Mouse (Mus musculus) right cerebral cortex, postnatal 36 days (tissue): ENCODE results near the gene Mical3.

Source experiments
- DNase-seq, 2 experiments: peaks; one replicate each; pipeline ENCODE4 v3.0.0; 2022; ENCODE audit warnings: low spot score in 2 of 2, mixed read lengths in 1 of 2

Gene Mical3

GRCm38 (mm10) chr6:121051972-121052629, 78.7 kb downstream of the Mical3 start:
- DNase-seq: no peak

GRCm38 (mm10) chr6:121051411-121051810, 79.4 kb downstream of the Mical3 start:
- no peak for DNase-seq

DNA sequence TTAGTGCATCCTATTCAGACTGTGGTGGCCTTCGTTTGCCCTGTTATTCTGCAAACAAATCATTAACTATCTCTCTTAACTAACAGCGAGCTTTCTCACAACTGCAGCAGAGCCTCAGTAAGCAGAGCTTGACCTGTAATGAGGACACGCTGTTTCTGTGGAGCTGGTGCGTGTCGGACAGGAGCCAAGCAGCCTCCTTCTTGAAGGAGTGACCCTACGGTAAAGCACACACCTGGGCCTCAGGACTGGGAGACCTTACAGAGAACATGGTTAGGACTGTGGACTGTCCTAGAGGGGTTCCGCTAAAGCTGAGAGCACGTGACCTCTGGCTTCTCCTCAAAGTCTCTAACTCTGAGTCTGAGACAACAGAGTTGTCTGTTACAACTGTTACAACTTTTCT, 82.1 kb downstream of the Mical3 start:
- DNase-seq: no peak

DNA sequence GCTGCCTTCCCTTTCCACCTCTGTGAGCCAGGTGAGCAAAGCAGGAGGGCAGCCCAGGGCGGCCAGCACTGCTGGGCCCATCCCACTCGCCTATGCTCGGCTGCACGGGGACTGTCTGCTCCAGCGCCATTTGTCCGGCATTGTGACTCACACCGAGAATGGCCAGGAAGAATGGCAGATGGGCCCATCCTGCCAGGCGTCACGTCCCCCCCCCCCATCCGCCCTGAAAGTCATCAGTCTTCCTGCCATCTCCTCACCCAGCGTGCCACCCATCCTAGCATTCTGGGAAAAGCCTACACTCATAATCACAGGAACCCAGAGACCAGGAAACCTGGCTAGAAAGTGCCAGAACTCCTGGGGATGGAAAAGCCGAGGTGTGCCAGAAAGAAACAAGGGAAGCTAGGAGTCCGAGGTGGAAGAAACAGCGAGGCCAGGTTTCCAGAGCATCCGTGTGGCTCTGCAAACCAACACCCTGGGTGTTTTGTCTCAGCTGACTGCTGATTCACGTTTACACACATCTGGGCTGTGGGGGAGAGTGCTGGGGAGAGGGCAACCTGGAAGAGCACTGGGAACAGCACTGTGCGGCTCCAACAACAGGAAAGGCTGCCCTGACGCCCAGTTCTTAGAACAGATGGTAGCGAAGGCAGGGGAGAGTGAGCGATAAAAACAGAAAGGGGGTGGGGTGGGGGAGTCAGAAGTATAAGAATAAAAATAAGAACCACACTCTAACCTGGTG, 85.3 kb downstream of the Mical3 start:
- DNase-seq: no peak

DNA sequence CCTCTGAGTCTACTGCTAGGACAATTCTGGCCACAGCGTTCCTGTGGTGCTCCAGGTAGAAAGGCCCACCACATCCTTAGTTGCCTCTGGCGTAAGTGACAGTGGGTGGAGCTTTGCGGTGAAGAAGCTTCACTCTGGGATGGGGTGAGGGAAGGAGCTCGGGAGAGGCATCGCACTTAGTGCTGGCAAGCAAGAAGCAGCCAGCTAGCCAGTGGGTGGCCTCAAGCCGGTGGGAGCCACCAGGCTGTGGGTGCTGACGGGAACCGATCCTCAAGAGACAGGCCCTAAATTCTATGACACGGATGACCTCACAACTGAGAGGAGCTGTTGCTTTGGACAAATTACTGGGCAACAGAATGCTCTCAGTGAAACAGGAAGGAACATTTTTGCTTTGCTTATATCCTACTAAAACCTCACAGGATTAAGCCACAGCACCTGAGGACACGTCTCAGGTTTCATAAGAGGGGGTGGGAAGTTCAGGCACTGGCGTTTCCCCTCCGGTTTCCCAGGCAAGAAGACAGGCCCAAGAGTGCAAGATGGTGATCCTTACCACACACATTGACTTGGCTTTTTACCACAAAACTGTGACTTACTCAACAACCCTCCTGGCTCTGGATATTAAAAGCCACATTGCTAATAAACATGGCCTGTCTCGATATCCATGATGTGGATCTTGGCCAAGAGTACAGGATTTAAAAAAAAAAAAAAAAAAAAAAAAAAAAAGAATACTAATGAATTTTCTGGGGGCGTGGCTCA, 87.2 kb downstream of the Mical3 start:
- DNase-seq: no peak

- DNase-seq: no peak
These were observed 91.1 kb downstream of the Mical3 start for GRCm38 (mm10) chr6:121039719-121040118.

DNA sequence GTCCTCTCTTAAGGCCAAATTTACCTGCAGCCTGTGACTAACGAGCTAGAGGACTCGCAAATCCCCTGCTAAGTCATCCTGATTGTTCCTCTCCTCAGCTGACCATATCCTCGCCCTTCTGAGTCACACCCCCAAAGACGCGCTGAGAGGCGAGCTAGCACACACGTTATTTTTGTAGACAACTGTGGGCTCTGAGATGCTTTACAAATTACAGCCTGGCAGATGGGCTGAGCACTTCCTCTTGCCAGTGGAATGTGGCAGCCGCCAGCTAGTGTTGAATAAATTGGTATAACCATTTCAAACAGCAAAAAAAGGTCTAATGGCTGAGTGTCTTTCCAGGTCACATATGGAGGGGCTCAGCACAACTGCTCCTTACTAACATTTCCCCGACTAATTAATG, 91.5 kb downstream of the Mical3 start:
- DNase-seq: peak; percentile 63 to 83

DNA sequence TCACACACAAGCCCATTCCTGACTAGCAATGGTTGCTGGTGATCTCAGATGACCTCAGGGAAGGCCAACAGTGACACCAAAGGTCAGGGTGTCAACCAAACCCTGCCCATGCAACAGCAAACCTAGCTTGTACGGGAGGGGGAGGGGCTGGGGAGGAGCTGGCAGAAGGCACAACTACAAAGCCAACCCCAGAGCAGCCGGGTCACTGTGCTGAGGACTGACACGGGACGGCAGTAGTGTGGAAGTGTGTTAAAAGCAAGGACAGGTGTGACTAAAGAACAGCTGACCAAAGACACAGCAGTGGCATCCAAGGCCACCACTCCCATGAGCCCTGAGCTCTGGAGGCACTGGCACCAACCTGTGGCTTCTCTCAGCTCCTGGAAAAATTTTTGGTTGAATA, 93.7 kb downstream of the Mical3 start:
- DNase-seq: no peak

DNA sequence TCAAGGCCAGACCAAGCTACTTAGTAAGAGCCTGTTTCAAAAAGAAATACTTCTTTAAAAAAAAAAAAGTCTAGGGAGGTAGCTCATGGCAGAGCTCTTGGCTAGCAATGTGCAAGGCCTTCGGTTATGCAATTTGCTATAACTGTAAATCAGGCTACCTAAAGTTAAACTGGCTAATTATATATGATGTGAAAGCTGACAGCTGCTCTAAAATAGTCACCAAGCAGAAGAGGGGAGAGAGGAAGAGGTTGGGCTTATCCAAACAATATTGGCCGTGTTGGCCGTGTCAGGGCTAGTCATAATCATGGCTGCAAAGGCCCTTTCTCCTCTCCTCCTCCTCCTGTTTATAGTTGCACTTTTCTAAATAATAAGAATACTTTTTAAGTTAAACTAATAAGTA, 94.9 kb downstream of the Mical3 start:
- DNase-seq: no peak

DNA sequence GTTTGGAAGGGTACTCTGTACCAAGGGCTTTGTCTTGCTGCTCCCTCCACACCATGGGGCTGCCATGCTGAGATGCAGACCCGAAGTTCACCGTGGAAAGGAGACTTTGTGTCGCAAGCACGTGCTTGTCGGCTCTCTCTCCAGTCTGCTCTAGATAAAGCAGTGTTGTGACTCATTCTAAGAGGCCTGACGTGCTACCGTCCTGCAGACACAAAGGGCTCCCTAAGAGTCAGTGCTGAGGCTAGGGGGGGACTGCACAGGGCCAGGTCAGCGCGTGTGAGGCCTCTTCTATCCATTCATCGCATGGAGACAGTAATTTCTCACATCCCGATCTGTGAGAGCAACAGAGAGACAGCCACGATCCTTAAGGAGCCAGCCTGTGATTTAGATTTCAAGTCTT, 95.5 kb downstream of the Mical3 start:
- DNase-seq: no peak

- DNase-seq: no peak
These were observed 97.5 kb downstream of the Mical3 start for GRCm38 (mm10) chr6:121033250-121033649.

- no peak for DNase-seq
These were observed 99.4 kb downstream of the Mical3 start for GRCm38 (mm10) chr6:121031370-121031769.

DNA sequence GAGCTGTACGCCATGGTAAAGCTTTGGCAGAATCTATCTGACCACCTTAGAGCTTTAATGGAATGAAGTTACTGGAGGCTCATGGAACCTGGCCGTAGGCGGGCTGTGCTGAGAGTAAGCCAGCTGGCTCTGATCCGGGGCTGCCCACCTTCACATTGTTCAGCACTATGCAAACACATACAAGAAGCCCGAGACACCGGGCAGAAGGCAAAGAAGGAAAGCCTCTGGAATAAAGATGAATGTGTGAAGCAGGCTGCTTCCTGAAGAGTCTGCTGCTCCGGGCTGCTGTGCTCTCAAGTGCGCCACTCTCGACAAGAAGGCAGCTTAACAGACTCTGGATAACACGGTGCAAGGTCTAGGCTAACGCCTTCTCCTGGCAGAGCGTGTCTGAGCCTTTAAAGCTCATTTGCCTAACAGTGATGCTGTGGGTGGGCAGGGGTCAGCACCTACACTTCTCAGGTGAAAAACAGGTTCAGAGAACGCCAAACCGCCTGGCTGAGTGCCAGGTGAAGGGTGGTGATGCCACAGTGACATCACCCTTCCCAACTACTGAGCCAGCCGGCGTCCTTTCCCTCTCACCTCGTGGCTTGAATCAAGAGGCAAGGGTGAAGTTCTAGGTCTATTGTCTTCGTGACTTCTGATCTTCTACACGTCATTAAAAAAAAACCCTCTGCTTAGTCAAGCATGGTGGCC, 100.8 kb downstream of the Mical3 start:
- DNase-seq: peak; percentile 66

DNA sequence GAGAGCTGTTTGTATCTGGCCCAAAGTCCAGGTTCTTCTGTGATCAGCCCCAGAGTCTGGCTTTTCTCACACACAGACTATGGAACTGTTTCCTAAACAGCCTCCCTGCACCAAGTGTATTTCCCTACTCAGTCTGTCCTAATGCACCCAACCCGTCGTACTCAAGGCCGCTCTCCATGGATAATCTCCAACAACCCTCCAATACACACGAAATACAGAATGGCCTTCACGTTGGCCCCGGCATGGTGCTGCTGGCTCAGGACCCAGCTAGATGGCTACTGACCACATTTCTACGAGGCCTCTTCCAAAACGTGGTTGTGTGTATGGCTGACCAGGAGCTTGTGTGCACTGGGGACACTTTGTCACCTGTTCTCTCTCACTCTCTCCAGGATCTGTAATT, 102.3 kb downstream of the Mical3 start:
- no peak for DNase-seq

DNA sequence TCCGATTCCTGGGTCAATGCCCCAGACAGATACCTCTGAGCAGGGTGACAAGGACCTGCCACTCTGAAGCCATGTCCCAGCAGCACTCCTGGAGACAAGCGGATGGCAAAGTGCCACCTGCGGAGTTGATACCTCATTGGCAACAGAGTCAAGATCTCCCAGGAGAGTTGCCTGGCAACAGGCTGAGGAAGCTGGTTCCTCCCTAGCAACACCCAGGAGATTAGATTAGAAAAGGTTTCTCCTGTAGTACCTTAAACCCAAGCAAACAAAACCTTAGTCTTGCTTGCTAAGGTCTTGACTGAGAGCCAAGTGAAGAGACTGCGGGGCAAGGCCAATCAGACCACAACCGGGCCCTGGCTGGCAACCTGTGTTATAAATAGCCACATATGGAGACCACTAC, 103.5 kb downstream of the Mical3 start:
- DNase-seq: peak; percentile 62 to 63

GRCm38 (mm10) chr6:121026866-121027265, 103.9 kb downstream of the Mical3 start:
- DNase-seq: no peak

- no peak for DNase-seq
These were observed 104.7 kb downstream of the Mical3 start for GRCm38 (mm10) chr6:121026019-121026584.

- no peak for DNase-seq
These were observed 112.7 kb downstream of the Mical3 start for GRCm38 (mm10) chr6:121018147-121018546.

- DNase-seq: no peak
These were observed 113.3 kb downstream of the Mical3 start for GRCm38 (mm10) chr6:121017436-121018031.

DNA sequence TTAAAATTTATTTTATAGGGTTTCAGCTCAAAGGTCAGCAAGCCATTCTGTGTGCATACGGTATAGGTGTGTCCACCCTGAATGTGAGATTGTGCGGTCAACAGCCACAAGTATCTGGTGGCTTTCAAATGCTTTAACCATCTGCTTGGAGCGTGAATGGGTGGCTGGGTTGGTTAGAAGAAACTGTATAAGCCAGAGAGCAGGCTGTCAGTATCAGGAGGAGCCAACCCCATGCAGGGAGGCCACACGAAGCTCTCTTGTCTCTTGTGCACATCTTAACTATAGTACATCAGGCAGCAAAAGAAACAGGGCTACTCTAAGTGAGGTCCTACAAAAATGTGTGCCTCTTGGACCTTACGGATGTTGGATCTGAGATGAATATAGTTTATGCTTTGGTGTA, 114.7 kb downstream of the Mical3 start:
- DNase-seq: no peak

DNA sequence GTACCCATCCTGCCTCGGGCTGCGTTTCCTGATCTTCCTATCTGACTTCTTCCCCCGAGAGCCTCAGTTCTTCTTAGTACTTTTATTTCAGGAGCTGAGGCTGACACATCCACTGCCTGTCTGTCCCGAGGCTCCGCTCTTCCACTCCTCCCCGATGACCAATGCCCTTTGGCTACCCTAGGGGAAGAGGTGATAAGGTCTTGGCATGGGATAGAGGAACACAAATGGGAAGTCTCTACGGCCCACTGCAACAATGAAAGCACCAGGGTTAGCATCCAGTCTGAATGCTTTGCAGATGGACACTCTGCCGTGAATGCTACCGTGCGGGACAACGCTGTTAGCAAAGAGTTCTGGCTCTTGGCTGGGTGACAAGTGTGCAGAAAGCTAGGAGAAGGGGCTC, 116.5 kb downstream of the Mical3 start:
- no peak for DNase-seq
